Mouse (Mus musculus) olfactory bulb, adult 2 months (tissue): Measurements from ENCODE around the gene Rex1bd.

ENCODE experiments used
- CTCF ChIP-seq: fragments of 200-500 bp; IDR thresholded peaks from 2 replicates; pipeline ENCODE4 v1.5.1; 2012; ENCODE audit warnings: low read depth, mild to moderate bottlenecking, low read length, moderate library complexity; ENCODE audit not compliant: insufficient read depth
- POLR2A ChIP-seq: fragments of 200-500 bp; IDR thresholded peaks from 2 replicates; pipeline ENCODE4 v1.6.1; 2012; ENCODE audit warnings: mild to moderate bottlenecking, low read depth, low read length, moderate library complexity; ENCODE audit not compliant: insufficient read depth

DNA sequence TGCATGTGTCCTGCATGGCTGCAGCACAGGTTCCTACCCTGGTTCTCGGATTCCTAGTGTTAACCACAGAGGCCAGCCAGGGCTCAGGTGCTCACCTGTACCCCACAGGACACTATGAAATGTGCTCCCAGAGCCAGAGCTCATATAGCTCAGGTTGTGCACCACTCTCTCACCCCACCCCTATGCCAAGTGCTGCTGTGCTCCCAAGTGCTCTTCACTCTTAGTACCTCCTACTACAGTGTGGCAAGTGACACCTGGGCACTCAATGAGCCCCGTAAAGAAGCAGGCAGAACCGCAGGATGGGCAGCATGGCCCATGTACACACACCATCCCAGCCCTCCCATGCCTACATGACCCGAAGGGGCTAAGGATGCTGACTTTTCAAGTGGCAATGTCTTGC, 37.8 kb downstream of the Rex1bd start:
- TF ChIP-seq CTCF = no peak
- no peak for TF ChIP-seq POLR2A
